Mouse (Mus musculus): ENCODE data around the gene Il1rn.

Gene Il1rn

DNA sequence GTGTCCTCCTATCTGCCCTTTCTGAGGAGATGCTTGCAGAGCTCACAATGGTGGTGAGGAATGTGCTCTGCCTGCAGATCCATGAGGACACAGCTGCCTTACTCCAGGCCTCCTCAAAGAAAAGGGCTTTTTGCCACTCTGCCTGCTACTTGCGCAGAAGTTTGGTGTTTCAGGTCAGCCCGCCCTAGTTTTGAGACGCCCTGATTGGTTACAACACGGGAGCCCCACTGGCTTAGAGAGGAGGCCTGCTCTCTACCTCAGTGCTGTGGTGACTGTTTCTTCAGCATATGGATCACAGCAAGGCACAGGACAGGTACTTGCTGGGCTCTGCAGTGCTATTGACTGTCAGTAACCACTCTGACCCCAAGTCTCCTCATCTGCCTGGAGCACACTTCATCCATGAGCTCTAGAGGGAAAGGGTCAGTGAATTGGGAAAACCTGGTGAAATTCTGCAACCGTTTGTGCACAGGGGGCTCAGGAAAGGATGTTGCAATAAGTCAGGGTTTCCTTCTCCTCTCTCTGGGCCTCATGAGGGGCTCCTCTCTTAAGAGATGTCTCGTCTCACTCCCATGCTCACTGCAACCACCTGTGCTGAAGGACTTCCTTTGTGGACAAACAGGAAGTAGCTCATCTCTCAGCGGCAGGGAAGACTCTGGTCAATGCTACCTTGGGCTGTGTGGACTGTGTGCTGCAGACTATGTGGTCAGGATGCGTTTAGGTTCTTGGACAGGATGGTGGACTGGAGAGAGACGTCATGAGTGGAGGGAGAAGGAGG is 46.0 kb downstream of the Il1rn start:
- DNase-seq = no peak

DNA sequence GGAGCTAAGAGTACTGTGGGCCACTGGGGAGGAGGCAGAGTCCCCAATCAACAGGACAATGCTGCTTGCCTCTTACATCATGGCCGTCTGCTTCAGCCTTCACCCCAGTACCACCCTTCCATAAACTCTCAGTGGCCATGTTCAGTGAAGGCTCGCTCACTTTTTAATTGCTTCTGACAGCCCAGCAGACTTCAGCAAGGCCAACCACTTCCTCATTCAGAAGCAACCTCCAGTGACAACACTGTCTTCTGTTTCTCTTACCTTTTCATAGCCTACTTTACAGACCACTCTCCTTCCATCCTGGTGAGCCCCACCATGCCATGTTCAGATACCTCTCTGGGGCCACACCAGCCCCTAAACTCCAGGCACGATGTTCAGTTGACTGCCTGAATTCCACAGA is 47.0 kb downstream of the Il1rn start:
- no peak for DNase-seq

DNA sequence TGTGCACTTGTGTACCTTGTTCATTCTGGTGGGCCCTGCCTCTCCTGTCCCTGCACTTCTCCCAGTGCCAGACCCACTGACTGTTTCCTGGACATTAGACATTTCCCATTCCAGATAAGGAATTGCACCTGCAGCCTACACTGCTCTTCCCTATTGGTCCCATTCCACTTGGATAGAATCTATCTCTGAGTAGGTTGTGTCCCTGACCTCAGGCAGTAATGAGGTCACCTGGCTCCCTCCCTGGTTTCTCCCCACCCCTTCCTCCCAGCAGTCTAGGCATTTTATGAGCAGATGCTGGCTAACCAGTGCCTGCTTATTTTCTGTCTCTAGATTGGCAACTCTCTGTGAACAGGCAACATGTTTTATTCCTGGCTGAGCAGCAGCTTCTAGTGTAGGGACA is 47.7 kb downstream of the Il1rn start:
- no peak for DNase-seq

DNA sequence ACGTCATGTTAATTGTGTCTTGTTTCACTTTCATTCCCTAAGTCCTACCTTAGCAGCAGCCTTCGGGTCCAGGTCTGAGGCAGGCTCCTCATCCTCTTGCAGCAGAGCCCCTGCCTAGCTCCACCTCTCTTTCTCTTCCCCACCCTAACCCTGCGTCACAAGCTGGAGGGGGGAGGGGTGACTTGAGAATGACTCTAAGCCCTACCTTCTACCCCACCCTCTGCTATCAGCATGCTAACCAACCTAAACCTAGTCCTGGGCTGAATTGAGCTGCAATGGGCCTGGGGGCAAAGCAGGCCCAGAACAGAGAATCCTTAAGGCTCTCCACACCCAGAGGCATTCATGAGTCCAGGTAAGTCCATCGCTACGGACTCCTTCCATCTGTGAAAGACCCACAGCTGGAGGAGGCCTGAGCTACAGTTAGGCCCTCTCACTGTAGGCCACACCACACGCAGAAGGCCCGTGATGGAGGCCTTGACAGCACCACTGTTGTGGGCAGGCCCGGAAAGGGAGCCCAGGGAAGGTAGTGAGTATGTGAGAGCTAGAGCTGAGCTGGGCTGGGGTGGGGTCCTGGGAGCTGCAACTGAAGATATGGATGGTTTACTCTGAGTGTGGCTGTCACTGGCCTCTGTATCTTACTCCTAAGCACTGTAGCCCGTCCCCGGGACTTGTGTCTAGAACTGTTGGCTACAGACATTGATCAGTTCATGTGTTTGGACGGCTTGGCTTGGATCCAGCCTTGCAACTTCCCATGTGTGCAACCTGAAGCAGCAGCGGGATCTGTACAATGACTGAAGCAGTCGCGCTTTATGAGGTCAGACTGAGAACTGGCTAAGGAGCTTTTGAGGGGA is 48.7 kb downstream of the Il1rn start:
- no peak for DNase-seq

DNA sequence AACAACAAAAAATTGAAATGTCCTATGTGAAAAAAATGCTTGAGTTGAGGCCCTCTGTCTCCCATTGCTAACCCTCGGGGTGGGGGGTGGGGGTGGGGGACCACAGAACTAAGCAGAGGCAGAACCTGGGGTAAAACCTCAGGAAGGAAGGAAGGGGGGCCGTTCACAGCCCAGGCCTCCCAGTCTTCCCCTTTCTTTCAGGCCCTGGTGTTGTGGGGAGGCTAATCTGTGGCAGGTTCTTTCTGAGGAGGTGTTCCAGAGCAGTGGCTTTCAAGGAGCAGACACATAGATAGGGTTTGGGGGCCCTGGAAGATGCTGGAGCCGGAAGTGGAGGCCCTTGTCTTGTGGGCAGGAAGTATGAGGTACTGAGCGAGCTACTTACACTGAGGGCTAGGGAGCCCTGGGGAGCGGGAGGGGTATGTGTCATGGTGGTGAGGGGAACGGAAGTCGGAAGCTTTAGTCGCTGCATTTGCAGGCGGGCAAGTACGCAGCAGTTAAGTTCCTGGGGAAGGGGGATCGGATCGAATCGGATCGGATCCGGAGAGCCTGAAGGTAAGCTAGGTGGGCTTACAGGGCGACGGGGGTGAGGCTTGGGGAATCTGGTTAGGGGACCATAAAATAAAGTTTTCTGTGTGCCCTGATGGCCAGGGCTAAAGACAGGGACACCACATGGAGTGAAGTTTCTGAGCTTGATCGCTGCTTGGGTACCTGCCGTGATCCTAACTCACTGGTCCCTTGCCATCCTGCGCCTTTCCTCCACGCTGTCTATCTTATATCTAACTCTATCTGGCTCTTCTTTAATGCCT is 49.7 kb downstream of the Il1rn start:
- DNase-seq = no peak

DNA sequence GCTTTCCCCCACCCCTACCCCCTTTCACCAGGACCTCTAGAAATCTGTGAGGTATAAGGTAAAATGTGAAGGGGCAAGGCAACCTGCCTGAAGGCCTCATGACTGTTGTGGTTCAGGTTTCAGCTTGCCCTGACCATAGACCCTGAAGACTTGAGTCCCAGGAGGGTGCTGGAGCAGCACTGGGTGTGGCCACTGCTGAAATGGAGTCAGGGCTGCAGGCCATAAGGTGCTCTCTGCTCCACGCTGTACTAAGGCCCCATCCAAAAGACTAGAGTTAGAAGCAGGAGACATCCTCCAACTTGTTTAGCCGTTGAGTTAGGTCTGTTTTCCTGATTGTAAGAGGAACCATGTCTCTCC is 50.3 kb downstream of the Il1rn start:
- no peak for DNase-seq

DNA sequence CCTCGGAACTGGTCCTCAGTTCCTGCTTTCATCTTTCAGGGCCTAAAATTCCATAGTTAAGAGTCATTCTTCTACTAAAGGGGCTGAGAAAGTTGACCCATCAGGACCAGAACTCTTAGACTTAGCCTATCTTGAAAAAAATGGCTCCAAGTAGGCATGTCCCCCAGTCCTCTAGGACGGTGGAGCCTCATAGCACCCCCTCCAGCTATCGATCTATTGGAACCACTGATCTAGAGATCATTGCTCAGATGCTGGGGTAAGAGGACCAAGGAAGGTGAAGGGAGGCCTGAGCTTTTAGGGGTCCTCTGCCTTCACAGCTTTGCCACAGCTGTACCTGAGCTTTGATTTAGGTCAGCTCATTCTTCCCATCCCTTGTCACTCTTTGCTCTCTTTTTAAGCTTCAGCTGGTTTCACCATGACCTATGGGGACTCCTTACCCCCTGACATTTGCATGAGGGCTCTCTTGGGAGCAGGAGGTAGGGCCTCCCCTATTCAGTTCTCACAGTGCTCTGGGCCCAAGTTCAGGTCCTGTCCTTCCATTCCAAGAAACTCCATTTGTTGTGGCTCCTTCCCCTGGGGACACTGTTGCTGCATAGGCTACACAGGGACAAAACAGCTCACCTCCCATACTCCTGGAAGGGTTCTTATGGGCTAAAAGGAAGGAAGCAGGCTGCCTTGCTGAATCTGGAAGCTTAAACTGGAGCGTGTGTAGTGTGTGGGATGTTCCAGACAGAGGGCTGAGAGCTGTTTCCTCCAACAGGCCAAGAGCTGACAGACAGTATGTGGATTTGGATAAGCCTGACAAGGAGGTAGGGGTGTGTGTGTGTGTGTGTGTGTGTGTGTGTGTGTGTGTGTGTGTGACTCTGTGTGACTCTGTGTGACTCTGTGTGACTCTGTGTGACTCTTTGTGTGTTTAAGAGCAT is 51.0 kb downstream of the Il1rn start:
- DNase-seq = no peak

DNA sequence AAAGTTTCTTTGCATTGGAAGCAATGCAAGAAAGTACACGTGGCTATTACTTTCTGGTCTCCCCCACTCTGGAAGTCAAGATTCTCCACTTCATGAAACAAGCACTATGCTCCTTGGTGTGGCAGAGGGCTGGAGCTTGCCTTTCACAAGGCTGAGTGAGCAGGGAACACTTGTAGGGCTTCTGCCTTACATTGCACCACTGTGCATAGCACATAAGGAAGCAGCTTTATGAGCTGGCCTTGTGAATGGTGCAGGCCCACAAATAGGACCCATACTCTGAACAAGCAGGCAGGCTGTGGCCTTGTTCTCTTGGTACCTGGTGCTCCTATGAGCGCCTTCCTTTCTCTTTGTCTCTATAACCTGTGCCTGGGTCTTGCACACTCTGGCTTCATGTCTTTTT is 56.6 kb downstream of the Il1rn start:
- no peak for DNase-seq

DNA sequence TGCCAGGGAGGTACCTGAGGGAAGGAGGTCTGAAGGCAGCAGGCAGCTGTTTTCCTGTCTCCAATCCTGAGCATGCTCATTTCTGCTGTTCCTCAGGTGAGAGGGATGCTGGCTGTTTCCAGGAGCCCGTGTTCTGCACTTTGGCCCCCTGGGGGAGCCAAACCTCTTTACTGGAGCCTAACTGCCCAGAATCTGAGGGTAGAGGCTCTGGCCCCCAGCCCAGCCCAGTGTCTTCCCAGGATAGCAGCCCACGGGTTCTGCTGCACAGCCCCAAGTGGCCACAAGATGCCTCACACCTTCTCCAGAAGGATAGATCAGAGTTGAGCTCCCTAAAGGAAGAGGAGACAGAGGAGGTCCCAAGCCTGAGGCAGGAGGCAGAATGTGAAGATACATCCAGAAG is 60.5 kb downstream of the Il1rn start:
- DNase-seq = no peak

DNA sequence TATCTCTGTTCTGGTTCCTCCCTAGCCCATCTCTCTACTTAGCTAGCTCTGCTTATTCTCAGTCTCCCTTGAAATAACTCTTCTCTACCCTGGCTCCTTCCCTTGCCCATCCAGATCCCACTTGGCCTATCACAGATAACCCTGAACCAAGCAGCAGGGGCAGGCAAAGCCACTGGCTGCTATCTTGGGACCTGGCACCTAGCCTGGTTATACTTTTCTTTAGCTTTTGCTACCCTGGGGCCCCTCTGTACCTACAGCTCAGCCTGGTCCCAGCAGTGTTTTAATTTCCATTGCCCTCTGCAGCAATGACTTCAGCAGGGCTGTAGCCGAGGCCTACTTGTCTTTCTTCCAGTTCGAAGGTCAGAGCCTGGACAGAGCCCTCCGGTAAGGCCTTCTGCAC is 64.1 kb downstream of the Il1rn start:
- no peak for DNase-seq

Measured in right cerebral cortex, postnatal 14 days (tissue).